Mouse (Mus musculus) mesoderm, embryonic 11.5 days (tissue): Measurements from ENCODE around the gene Asic2.

ENCODE experiments used
- DNase-seq: peaks from one replicate; pipeline ENCODE4 v3.0.0-alpha.2; 2012; ENCODE audit warnings: low read depth, low spot score

Gene Asic2

GRCm38 (mm10) chr11:81750016-81750415 lies 218.2 kb downstream of the Asic2 start:
- DNase-seq, result no peak

DNA sequence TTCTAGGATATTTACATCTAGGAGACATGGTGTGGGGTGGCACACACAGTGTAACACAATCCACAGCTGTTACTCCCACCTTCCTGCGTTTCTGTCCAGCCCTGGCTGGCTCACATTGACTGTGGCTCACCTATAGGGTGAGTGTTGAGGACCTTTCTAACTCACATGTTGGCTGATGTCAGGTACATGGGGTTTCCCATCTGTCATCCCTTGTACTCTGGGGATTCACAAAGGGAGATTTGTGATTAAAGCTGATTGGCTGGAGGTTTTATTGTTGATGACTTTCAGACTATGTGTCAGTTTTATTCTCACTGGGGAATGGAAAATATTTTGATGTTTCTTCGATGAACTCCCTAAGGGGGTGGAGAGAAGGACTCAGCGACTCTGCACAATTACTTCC lies 229.3 kb downstream of the Asic2 start:
- no peak for DNase-seq

DNA sequence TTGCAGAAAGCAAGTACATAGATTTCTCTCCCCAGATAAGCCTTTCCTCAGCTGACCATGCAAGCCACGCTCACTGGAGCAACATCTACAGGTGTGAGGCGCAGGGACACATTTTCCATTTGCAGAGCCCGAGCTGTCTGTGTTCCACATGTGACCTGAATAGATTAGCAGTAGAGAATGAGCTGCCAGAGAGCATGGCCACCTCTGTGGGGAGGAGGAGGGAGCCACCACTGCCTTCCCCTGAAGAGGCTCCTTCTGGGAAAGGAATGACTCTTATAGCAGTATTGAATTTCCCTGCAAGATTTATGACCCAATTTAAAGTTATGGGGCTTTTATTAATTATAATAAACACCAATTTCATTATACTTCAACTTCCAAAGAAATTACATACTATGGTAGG lies 230.5 kb downstream of the Asic2 start:
- no peak for DNase-seq

DNA sequence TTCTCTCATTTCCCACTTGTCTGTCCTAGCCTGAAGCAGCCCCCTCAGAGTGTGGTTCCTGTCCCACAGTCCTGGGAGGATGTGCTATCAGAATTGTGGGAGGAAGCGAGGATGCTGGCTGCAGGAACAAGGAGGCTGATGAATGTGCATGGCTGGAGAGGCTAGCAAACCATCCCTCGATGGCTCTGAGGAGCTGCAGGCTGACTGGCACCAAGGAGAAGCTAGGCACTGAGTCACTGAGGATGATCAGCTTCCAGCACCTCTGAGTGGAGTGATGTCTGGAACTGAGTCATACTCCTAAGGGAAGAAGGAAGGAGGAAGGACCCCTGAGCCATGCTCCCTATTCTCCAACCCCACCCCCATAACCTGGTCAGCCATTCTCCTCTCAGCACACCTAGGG lies 246.2 kb downstream of the Asic2 start:
- no peak for DNase-seq

- DNase-seq, result no peak
Measured at GRCm38 (mm10) chr11:81714801-81715200, 253.5 kb downstream of the Asic2 start.

DNA sequence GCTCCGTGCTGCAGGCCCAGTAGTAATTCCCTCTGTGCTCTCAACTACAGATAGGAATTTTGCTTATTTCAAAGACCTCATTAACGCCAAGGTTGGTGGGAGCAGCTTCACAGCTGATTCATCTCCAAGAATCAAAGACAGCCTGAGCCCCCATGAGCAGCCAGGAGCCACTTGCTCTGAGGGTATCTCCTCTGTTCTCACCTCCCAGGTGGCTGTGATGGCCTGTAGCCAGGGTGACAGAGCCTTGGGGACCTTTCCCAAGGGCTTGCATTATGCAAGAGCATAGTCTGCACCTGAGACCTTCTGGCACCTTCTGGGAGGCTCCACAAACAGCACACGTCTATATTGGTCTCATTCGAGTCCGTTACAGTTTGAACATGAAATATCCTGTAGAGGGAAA lies 261.3 kb downstream of the Asic2 start:
- DNase-seq, result no peak

GRCm38 (mm10) chr11:81698008-81698407 lies 270.2 kb downstream of the Asic2 start:
- no peak for DNase-seq

- no peak for DNase-seq
Measured at GRCm38 (mm10) chr11:81695501-81695900, 272.8 kb downstream of the Asic2 start.

- DNase-seq, result no peak
Measured at GRCm38 (mm10) chr11:81680511-81680910, 287.7 kb downstream of the Asic2 start.

DNA sequence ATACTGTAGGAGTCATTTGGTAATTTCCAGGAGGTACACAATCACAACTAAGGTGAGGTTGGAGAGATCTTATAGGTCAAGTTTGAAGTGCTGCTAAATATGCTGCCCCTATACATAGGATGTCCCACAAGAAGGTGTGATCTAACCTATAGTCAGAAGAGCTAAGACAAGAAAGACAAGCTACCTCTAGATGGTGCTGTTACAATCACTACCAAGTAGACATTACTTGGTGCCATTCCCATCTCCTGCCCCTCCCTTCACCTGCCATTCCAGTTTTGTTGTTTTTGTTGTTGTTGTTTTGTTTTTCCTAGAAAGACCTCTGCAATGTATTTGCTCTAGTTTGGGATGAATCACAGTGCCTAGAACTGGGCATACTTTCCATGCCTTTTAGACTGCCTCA lies 296.5 kb downstream of the Asic2 start:
- no peak for DNase-seq

DNA sequence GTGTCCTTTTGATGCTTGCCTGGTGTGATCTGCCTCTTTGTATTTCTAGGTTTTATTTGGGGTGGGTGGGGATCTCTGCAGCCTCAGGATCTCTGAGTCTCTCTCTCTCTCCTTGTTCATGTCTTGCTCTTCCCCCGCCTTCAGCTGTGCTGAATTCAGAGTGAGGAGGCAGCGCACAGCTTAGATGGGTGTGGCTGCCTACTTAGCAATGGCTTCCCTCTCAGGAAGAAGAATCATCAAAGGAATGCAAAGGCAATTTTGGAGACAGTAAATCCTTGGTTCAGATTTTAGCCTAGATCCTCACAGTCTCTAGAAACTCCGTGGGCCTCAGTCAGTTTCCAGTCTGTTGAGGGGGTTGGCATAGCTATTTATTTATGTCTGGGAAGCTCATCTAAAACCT lies 297.8 kb downstream of the Asic2 start:
- DNase-seq, result no peak

GRCm38 (mm10) chr11:81658850-81659249 lies 309.4 kb downstream of the Asic2 start:
- no peak for DNase-seq

- no peak for DNase-seq
Measured at GRCm38 (mm10) chr11:81657121-81657520, 311.1 kb downstream of the Asic2 start.

DNA sequence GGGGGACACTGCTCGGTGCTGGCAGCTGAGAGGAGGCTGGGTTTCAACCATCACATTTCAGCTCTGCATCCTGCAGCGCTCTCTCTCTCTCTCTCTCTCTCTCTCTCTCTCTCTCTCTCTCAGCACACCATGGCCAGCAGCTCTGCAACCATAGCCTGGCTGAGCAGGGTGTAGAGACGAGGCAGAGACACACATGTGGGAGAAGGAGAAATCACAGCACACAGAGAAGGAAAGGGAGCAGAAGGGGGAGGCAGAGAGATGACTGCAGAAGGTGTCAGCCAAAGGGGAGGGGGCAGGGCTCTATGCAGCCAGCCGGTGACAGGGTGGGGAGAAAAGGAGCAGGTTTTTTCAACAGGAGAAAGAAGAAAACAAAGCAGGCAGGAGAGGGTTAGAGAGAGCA lies 320.4 kb downstream of the Asic2 start:
- no peak for DNase-seq

DNA sequence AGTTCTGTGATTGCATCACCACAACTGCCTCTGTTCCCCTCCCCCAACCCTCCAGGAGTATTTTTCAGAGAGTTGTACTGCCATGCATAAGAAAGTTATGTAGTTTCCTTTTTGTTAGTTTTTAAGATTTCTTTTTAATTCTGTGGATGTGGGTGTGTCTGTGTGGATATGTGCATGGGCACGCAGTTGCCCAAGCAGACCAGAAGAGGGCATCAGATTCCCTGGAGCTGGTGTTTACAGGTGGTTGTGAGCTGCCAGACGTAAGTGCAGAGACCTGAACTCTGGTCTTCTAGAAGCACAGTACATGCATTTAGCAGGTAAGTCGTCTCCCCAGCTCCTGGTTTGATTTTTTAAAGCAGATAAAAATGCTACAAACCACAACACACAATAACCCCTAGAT lies 322.7 kb downstream of the Asic2 start:
- DNase-seq, result no peak

- no peak for DNase-seq
Measured at GRCm38 (mm10) chr11:81636356-81636755, 331.9 kb downstream of the Asic2 start.

DNA sequence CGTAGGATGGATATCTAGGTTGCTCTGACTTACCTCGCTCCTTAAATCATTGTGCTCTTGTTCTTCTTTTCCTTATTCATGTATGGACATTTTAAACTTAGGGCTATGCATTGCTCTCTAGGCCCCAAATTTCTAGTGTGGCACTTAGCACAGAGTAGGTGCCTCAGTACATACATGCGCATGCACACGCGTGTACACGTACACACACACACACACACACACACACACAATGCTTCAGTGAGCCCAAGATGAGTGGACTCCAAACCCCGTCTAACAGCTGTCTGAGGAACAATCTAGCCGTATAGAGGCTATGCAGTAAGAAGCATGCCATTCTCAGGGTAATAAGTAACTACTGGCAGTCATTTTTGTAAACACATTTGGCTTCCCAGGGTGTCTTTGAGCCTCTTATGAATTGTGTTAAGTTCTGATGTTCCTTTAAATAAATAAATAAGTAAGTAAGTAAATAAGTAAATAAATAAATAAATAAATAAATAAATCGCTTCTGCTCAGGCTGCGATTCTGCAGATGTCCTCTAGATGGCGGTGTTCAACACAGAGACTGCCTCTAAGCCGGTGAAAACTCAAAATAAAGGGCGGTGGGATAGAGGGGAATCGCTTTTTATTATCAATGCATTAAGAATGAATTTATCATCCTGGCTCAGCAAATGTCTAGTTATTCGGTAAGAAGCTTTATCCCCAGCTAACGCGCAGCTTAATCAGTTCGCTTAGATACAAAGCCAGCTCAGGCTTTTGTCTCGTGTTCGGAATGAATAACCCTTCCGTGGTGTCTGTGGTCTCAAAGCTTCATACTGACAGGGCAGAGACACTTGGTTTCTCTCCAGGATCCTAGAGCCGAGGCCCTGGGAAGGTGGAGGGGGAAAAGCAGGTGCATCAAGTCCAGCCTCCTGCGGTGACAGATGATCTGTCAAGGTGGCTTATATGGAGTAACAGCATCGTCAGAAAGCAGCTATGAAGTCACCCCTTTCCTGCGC lies 333.6 kb downstream of the Asic2 start:
- peak; percentile 76 for DNase-seq

- no peak for DNase-seq
Measured at GRCm38 (mm10) chr11:81625199-81625598, 343.1 kb downstream of the Asic2 start.

- no peak for DNase-seq
Measured at GRCm38 (mm10) chr11:81620516-81620915, 347.7 kb downstream of the Asic2 start.

GRCm38 (mm10) chr11:81616437-81616836 lies 351.8 kb downstream of the Asic2 start:
- no peak for DNase-seq

- no peak for DNase-seq
Measured at GRCm38 (mm10) chr11:81613869-81614620, 354.2 kb downstream of the Asic2 start.

DNA sequence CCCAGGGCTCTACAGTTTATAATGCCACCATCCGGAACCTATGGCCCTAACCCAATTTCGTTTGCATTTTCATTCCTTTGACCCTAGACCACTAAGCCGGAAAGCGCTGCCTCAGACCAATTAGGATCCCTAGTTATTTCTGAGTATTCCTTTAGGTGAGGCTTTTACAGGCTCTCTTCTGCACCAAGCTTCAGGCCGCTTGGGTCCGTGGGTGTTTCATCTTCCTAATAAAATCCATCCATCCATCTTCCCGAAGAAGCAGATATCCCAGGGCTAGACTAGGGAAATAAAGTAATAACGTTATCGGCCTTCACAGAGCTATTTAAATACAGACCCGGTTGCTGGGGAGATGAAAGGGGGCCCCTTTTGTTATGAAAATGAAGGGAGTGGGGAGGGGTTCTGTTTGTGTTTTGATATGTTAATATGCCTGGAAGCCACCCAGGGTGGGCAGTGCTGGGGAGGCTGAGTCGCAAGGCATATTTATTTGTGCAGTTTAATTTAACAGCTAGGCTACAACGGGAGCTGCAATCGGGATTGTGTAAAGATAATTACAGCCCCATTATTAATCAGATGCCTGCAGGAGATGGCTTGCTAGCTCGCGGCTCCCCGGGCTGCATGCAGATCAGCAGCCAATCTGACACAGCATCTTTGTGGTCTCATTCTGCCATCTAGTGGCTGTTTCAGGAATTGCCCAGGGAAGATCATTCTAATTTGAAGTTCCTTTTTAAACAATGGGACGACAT lies 355.3 kb downstream of the Asic2 start:
- peak; percentile 89 for DNase-seq
